Mouse (Mus musculus) stomach, postnatal 0 days (tissue): ENCODE data around the gene Hk3.

Experiments
- CTCF ChIP-seq: IDR thresholded peaks from 2 replicates; pipeline ENCODE4 v1.5.1; 2016; ENCODE audit warnings: antibody characterized with exemption, low read depth, mild to moderate bottlenecking, moderate library complexity
- EP300 ChIP-seq: optimal IDR thresholded peaks from 2 replicates; pipeline ENCODE3; 2016; ENCODE audit warnings: antibody characterized with exemption

DNA sequence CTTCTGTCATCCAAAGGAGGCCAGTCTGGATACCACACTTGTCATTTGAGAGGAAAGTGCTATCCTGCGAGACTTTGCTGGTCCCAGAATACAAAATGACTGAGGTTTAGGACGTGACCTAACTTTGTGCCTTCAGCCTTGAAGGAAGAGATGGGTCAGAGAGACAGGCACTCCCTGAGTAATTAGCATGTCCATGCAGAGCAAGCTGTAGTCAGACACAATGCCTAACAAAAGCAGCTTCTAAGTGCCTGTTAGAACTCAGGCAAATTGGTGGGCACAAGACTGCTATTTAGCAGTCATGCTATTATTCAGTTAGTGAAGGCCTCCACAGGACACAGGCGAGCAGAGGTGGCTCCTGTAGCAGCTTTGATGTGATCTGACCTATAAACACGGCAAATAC, 1.1 kb upstream of the Hk3 start:
- TF ChIP-seq CTCF (no peak), EP300 (no peak)
